In the genomic region with DNA sequence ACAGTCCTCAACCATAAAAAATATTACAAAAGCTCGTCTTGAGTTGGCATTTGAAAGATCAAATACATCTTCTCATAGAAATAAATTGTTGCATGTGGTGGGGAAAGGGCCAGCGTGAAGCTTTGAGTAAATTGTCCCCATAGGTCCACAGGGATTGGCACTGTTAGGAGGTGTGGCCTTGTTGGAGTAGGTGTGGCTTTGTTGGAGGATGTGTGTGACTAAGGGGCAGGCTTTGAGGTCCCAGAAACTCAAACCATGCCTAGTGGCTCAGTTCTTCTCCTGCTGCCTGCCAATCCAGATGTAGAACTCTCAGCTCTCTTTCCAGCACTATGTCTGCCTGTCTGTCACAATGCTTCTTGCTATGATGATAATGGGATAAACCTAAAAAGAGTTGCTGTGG, we compare ENCODE assay signal across 23 mouse cellular contexts. TPM values are rescaled to one million over a fixed set of nuclear protein-coding genes. Genes with fewer than 3 reads are reported as not detected.
DNase-seq lines count a peak whose midpoint lies in the region; ATAC-seq and TF ChIP-seq lines count a peak whose summit lies in the region.
"Had no signal": no experiment of that assay in that cellular context is flagged by ENCODE, and none has a peak within 500 bp of the region (broad histone marks: within the 10 kb centered on the region; RNA-seq: fewer than 3 reads in every experiment).

No protein-coding gene starts in this region.

- peak; percentile 52 for DNase-seq in heart, adult 11 months
- no peak for DNase-seq in heart, adult 2 months
- DNase-seq in heart, embryonic 10.5 days (ENCODE audit: low spot score): peak; percentile 30
- DNase-seq in heart, postnatal 36 days: no peak
- DNase-seq in midbrain, embryonic 10.5 days (ENCODE audit: low spot score): peak; percentile 3
- DNase-seq in midbrain, embryonic 14.5 days: no peak
- peak; percentile 62 for DNase-seq in midbrain, embryonic 11.5 days (ENCODE audit: low spot score, missing footprints)
- DNase-seq: adrenal gland, adult 2 months; adrenal gland, adult 8-10 months; adrenal gland, postnatal 10 days; adrenal gland, postnatal 14 days; adrenal gland, postnatal 25 days; adrenal gland, postnatal 36 days; B cell, adult 2 months; cerebellum, adult 11 months; cerebellum, adult 11-12 months had no signal

- ATAC-seq in midbrain, embryonic 14.5 days (ENCODE audit: low FRiP score, low TSS enrichment): no peak
- ATAC-seq in midbrain, embryonic 11.5 days (ENCODE audit: low FRiP score): no peak
- no peak for ATAC-seq in midbrain, embryonic 13.5 days
- ATAC-seq: activated CD4-positive, CD25-positive, alpha-beta regulatory T cell, adult 4 months; CD4-positive, CD25-positive, alpha-beta regulatory T cell, adult 4 months; Patski had no signal

- no peaks in the 10 kb centered on the region for H3K79me2 ChIP-seq in heart, adult 2 months (replicated peaks; ENCODE audit: control insufficient read depth, insufficient read depth, low read length)

- no peaks in the 10 kb centered on the region for H3K27me3 ChIP-seq in heart, adult 2 months (ENCODE audit: control insufficient read depth, insufficient read depth, low read length)
- H3K27me3 ChIP-seq in heart, embryonic 10.5 days (ENCODE audit: insufficient read depth, poor library complexity, severe bottlenecking): no peaks in the 10 kb centered on the region
- H3K27me3 ChIP-seq in midbrain, embryonic 10.5 days (ENCODE audit: low read depth, poor library complexity, severe bottlenecking): peaks cover 86% of the 10 kb centered on the region
- no peaks in the 10 kb centered on the region for H3K27me3 ChIP-seq in midbrain, embryonic 14.5 days (ENCODE audit: control insufficient read depth, insufficient read depth, low read length)
- H3K27me3 ChIP-seq in midbrain, embryonic 11.5 days (ENCODE audit: control insufficient read depth, insufficient read depth, low read length): peaks cover 15% of the 10 kb centered on the region; the same call in 1 of the 2 replicates
- peaks cover 60% of the 10 kb centered on the region for H3K27me3 ChIP-seq in midbrain, embryonic 13.5 days
- H3K27me3 ChIP-seq: CH12.LX, Patski had no signal

- 69% methylated on average over 2 of the region's 2 CpGs for WGBS in heart, adult 2 months
- WGBS in heart, embryonic 10.5 days: 81% methylated on average over 2 of the region's 2 CpGs
- 86% methylated on average over 2 of the region's 2 CpGs for WGBS in midbrain, embryonic 10.5 days
- WGBS in midbrain, embryonic 14.5 days: 78% methylated on average over 2 of the region's 2 CpGs
- 96% methylated on average over 2 of the region's 2 CpGs for WGBS in midbrain, embryonic 11.5 days
- 85% methylated on average over 2 of the region's 2 CpGs for WGBS in midbrain, embryonic 13.5 days

- no peak overlapping the region for H3K27ac ChIP-seq in heart, adult 2 months
- H3K27ac ChIP-seq in heart, embryonic 10.5 days: no peak overlapping the region
- no peak overlapping the region for H3K27ac ChIP-seq in midbrain, embryonic 10.5 days (replicated peaks)
- H3K27ac ChIP-seq in midbrain, embryonic 14.5 days (replicated peaks; ENCODE audit: low read depth, low read length): no peak overlapping the region
- H3K27ac ChIP-seq in midbrain, embryonic 11.5 days (ENCODE audit: low read depth, low read length): no peak overlapping the region
- H3K27ac ChIP-seq in midbrain, embryonic 13.5 days: no peak overlapping the region

- H3K4me1 ChIP-seq in heart, adult 2 months (ENCODE audit: control insufficient read depth, insufficient read depth, low read length): no peaks in the 10 kb centered on the region
- H3K4me1 ChIP-seq in heart, embryonic 10.5 days: 0 out of 2 replicates have a peak, but pooled peaks cover 3% of the 10 kb centered on the region
- H3K4me1 ChIP-seq in midbrain, embryonic 10.5 days: peaks cover 24% of the 10 kb centered on the region
- peaks cover 6% of the 10 kb centered on the region; the same call in 1 of the 2 replicates for H3K4me1 ChIP-seq in midbrain, embryonic 14.5 days (ENCODE audit: control insufficient read depth, insufficient read depth, low read length)
- peaks cover 14% of the 10 kb centered on the region for H3K4me1 ChIP-seq in midbrain, embryonic 11.5 days (ENCODE audit: control insufficient read depth, insufficient read depth, low read length)
- H3K4me1 ChIP-seq in midbrain, embryonic 13.5 days (replicated peaks): peaks cover 16% of the 10 kb centered on the region

- TF ChIP-seq EP300 in heart, adult 2 months (IDR thresholded peaks at IDR 0.05; ENCODE audit: insufficient read depth, low read depth, low read length): no peak

- H3K4me2 ChIP-seq in midbrain, embryonic 14.5 days (ENCODE audit: low read length): no peak overlapping the region
- no peak overlapping the region for H3K4me2 ChIP-seq in midbrain, embryonic 11.5 days
- no peak overlapping the region for H3K4me2 ChIP-seq in midbrain, embryonic 13.5 days (replicated peaks)

- no peak for TF ChIP-seq POLR2A in heart, adult 2 months (IDR thresholded peaks at IDR 0.05; ENCODE audit: insufficient read depth, low read depth, low read length)

- H3K9me3 ChIP-seq in heart, embryonic 10.5 days: no peaks in the 10 kb centered on the region
- no peaks in the 10 kb centered on the region; the same call in 1 of the 2 replicates for H3K9me3 ChIP-seq in midbrain, embryonic 10.5 days (replicated peaks)
- no peaks in the 10 kb centered on the region for H3K9me3 ChIP-seq in midbrain, embryonic 14.5 days (ENCODE audit: control insufficient read depth, low read length)
- H3K9me3 ChIP-seq in midbrain, embryonic 11.5 days (ENCODE audit: control insufficient read depth, low read length): no peaks in the 10 kb centered on the region
- no peaks in the 10 kb centered on the region for H3K9me3 ChIP-seq in midbrain, embryonic 13.5 days
- H3K9me3 ChIP-seq: G1E had no signal

- no peak overlapping the region for H3K9ac ChIP-seq in heart, adult 2 months (ENCODE audit: low read depth, low read length)
- no peak overlapping the region for H3K9ac ChIP-seq in midbrain, embryonic 14.5 days (replicated peaks; ENCODE audit: low read length)
- H3K9ac ChIP-seq in midbrain, embryonic 11.5 days (ENCODE audit: low read length): no peak overlapping the region
- H3K9ac ChIP-seq in midbrain, embryonic 13.5 days (replicated peaks): no peak overlapping the region

- intact Hi-C loops in heart, adult 2 months (cut with DNase I): no loop called here
- intact Hi-C loops in heart, postnatal 36 days (cut with DNase I): no loop called here

- TF ChIP-seq CTCF in heart, adult 2 months (IDR thresholded peaks at IDR 0.05): no peak

- no peak overlapping the region for H3K4me3 ChIP-seq in heart, adult 2 months
- no peak overlapping the region for H3K4me3 ChIP-seq in heart, embryonic 10.5 days
- H3K4me3 ChIP-seq in midbrain, embryonic 10.5 days: no peak overlapping the region
- H3K4me3 ChIP-seq in midbrain, embryonic 14.5 days (replicated peaks; ENCODE audit: low read depth, low read length): no peak overlapping the region
- H3K4me3 ChIP-seq in midbrain, embryonic 11.5 days (ENCODE audit: low read depth, low read length): no peak overlapping the region
- no peak overlapping the region for H3K4me3 ChIP-seq in midbrain, embryonic 13.5 days (replicated peaks)

- no peaks in the 10 kb centered on the region for H3K36me3 ChIP-seq in heart, adult 2 months (ENCODE audit: control insufficient read depth, insufficient read depth, low read length)
- H3K36me3 ChIP-seq in heart, embryonic 10.5 days: no peaks in the 10 kb centered on the region
- no peaks in the 10 kb centered on the region for H3K36me3 ChIP-seq in midbrain, embryonic 10.5 days
- no peaks in the 10 kb centered on the region for H3K36me3 ChIP-seq in midbrain, embryonic 14.5 days (ENCODE audit: control insufficient read depth, insufficient read depth, low read length)
- no peaks in the 10 kb centered on the region for H3K36me3 ChIP-seq in midbrain, embryonic 11.5 days (ENCODE audit: control insufficient read depth, insufficient read depth, low read length)
- no peaks in the 10 kb centered on the region for H3K36me3 ChIP-seq in midbrain, embryonic 13.5 days
- H3K36me3 ChIP-seq: G1E had no signal

RNA-seq across cellular contexts. Expression of gene Gm10320, which starts 49.8 kb away (rescaled TPM):
- total RNA-seq in heart, adult 2 months (2021): not detected
- polyA plus RNA-seq in heart, adult 2 months (2012; rRNA removed): 0.27 TPM in 1 of 2 replicates, not detected in the other
- 0.48 and 0.82 TPM in 2 replicates for polyA plus RNA-seq in heart, embryonic 10.5 days (2016; fragmentation: Nextera tagmentation; extraction: Ambion mirVana)
- total RNA-seq in heart, postnatal 36 days (2021): not detected
- 1.1 and 1.2 TPM in 2 replicates for polyA plus RNA-seq in midbrain, embryonic 10.5 days (2016; fragmentation: Nextera tagmentation; extraction: Ambion mirVana)
- 0.67 and 0.70 TPM in 2 replicates for polyA plus RNA-seq in midbrain, embryonic 14.5 days (2014; fragmentation: Nextera tagmentation; extraction: Ambion mirVana)
- 0.88 and 1.0 TPM in 2 replicates for polyA plus RNA-seq in midbrain, embryonic 11.5 days (2014; fragmentation: Nextera tagmentation; extraction: Ambion mirVana)
- polyA plus RNA-seq in midbrain, embryonic 13.5 days (2015; fragmentation: Nextera tagmentation; extraction: Ambion mirVana): 0.51 and 2.4 TPM in 2 replicates
- total RNA-seq: adrenal gland, adult 18-20 months; adrenal gland, adult 2 months; adrenal gland, postnatal 14 days; adrenal gland, postnatal 25 days had no signal

Comparison
In these comparisons a context has a peak if more than half of its experiments do, and no peak if none do; other contexts are left out.
1. DNase-seq: peak in heart, adult 11 months (single experiment), heart, embryonic 10.5 days (single experiment), midbrain, embryonic 10.5 days (single experiment) and midbrain, embryonic 11.5 days (single experiment); none in heart, adult 2 months (0 of 2), heart, postnatal 36 days (0 of 2) and midbrain, embryonic 14.5 days (single experiment).